Mouse (Mus musculus): ENCODE results near the gene Aspscr1.

The Aspscr1 gene

GRCm38 (mm10) chr11:120683536-120683935 is 10.8 kb downstream of the Aspscr1 start:
- no peak for DNase-seq (ENCODE audit: extremely low spot score)

GRCm38 (mm10) chr11:120684086-120684485 is 11.3 kb downstream of the Aspscr1 start:
- DNase-seq (ENCODE audit: extremely low spot score): no peak

GRCm38 (mm10) chr11:120684660-120685059 is 11.9 kb downstream of the Aspscr1 start:
- no peak for DNase-seq (ENCODE audit: extremely low spot score)

- no peak for DNase-seq (ENCODE audit: extremely low spot score)
Observed at GRCm38 (mm10) chr11:120686650-120687272, 14.0 kb downstream of the Aspscr1 start.

- no peak for DNase-seq (ENCODE audit: extremely low spot score)
Observed at GRCm38 (mm10) chr11:120689365-120689764, 16.6 kb downstream of the Aspscr1 start.

GRCm38 (mm10) chr11:120692471-120693011 is 19.8 kb downstream of the Aspscr1 start:
- no peak for DNase-seq (ENCODE audit: extremely low spot score)

GRCm38 (mm10) chr11:120693461-120693860 is 20.7 kb downstream of the Aspscr1 start:
- DNase-seq (ENCODE audit: extremely low spot score): no peak

GRCm38 (mm10) chr11:120695184-120695583 is 22.4 kb downstream of the Aspscr1 start:
- DNase-seq (ENCODE audit: extremely low spot score): peak; percentile 73

- DNase-seq (ENCODE audit: extremely low spot score): no peak
Observed at GRCm38 (mm10) chr11:120695641-120696040, 22.9 kb downstream of the Aspscr1 start.

- no peak for DNase-seq (ENCODE audit: extremely low spot score)
Observed at GRCm38 (mm10) chr11:120696568-120696967, 23.8 kb downstream of the Aspscr1 start.

GRCm38 (mm10) chr11:120697741-120698140 is 25.0 kb downstream of the Aspscr1 start:
- no peak for DNase-seq (ENCODE audit: extremely low spot score)

GRCm38 (mm10) chr11:120703696-120704454 is 31.1 kb downstream of the Aspscr1 start:
- no peak for DNase-seq (ENCODE audit: extremely low spot score)

- DNase-seq (ENCODE audit: extremely low spot score): peak; percentile 48
Observed at GRCm38 (mm10) chr11:120704486-120705325, 31.9 kb downstream of the Aspscr1 start.

GRCm38 (mm10) chr11:120706120-120706519 is 33.3 kb downstream of the Aspscr1 start:
- no peak for DNase-seq (ENCODE audit: extremely low spot score)

- DNase-seq (ENCODE audit: extremely low spot score): peak; percentile 61
Observed at GRCm38 (mm10) chr11:120707225-120707624, 34.5 kb downstream of the Aspscr1 start.

- DNase-seq (ENCODE audit: extremely low spot score): no peak
Observed at GRCm38 (mm10) chr11:120707969-120708368, 35.2 kb downstream of the Aspscr1 start.

- no peak for DNase-seq (ENCODE audit: extremely low spot score)
Observed at GRCm38 (mm10) chr11:120709551-120709950, 36.8 kb downstream of the Aspscr1 start.

- DNase-seq (ENCODE audit: extremely low spot score): no peak
Observed at GRCm38 (mm10) chr11:120710672-120711071, 37.9 kb downstream of the Aspscr1 start.

- DNase-seq (ENCODE audit: extremely low spot score): no peak
Observed at GRCm38 (mm10) chr11:120711980-120712604, 39.3 kb downstream of the Aspscr1 start.

GRCm38 (mm10) chr11:120712771-120713568 is 40.2 kb downstream of the Aspscr1 start:
- DNase-seq (ENCODE audit: extremely low spot score): peak; percentile 81

Data from embryo, embryonic 9.5 days (tissue).